Mouse (Mus musculus) neural tube, embryonic 11.5 days (tissue): ENCODE data around the gene Cd59a. TPM values are rescaled to one million over a fixed set of nuclear protein-coding genes. Genes with fewer than 3 reads are reported as not detected.

Source experiments
- ATAC-seq: fragments of 200-750 bp; cut with Nextera tagmentation; 2 replicates; pipeline ENCODE4 v1.8.0; 2017; ENCODE audit warnings: moderate number of reproducible peaks, mild to moderate bottlenecking, moderate TSS enrichment, moderate library complexity; ENCODE audit not compliant: insufficient read depth, low FRiP score, low TSS enrichment
- DNase-seq: peaks from one replicate; pipeline ENCODE4 v3.0.0-alpha.2; 2015; ENCODE audit warnings: low spot score
- H3K27ac ChIP-seq: fragments of 300-500 bp; sonication (generic); 2 replicates; pipeline ENCODE4 v1.5.1; 2014; ENCODE audit warnings: low read depth, mild to moderate bottlenecking, low read length
- H3K27me3 ChIP-seq: fragments of 300-500 bp; sonication (generic); 2 replicates; pipeline ENCODE4 v1.6.1; 2014; ENCODE audit warnings: mild to moderate bottlenecking, low read length, mixed read lengths; ENCODE audit not compliant: control insufficient read depth, insufficient read depth
- H3K36me3 ChIP-seq: fragments of 300-500 bp; sonication (generic); 2 replicates; pipeline ENCODE4 v1.6.1; 2014; ENCODE audit warnings: mild to moderate bottlenecking, low read length, moderate library complexity, mixed read lengths; ENCODE audit not compliant: control insufficient read depth, insufficient read depth
- H3K4me1 ChIP-seq: fragments of 300-500 bp; sonication (generic); 2 replicates; pipeline ENCODE4 v1.6.1; 2014; ENCODE audit warnings: low read length, mixed read lengths; ENCODE audit not compliant: control insufficient read depth, insufficient read depth
- H3K4me2 ChIP-seq: fragments of 300-500 bp; sonication (generic); 2 replicates; pipeline ENCODE4 v1.6.1; 2014; ENCODE audit warnings: low read depth, mild to moderate bottlenecking, moderate library complexity
- H3K4me3 ChIP-seq: fragments of 300-500 bp; sonication (generic); 2 replicates; pipeline ENCODE4 v1.5.1; 2014; ENCODE audit warnings: low read depth, low read length
- H3K9ac ChIP-seq: fragments of 300-500 bp; sonication (generic); 2 replicates; pipeline ENCODE4 v1.6.1; 2014; ENCODE audit warnings: mild to moderate bottlenecking, low read length
- H3K9me3 ChIP-seq: fragments of 300-500 bp; sonication (generic); 2 replicates; pipeline ENCODE4 v1.6.1; 2016; ENCODE audit warnings: low read length; ENCODE audit not compliant: control insufficient read depth
- WGBS: fragments of 180-500 bp; shearing (Covaris S2); extraction: QIAGEN DNeasy Blood & Tissue Kit; methylation state at CpG from one replicate; pipeline ENCODE4 v1.1.7; 2014; 5-methylcytosine and 5-hydroxymethylcytosine counted together
- polyA plus RNA-seq: library from polyadenylated mRNA; unstranded; fragments of >200 nt; fragmentation: Nextera tagmentation; extraction: Ambion mirVana; gene quantifications from 2 replicates; pipeline ENCODE4 v1.2.1, GENCODE M21; 2014

The Cd59a gene
- polyA plus RNA-seq, 1 experiment from 2014 or later: 32.5 TPM

DNA sequence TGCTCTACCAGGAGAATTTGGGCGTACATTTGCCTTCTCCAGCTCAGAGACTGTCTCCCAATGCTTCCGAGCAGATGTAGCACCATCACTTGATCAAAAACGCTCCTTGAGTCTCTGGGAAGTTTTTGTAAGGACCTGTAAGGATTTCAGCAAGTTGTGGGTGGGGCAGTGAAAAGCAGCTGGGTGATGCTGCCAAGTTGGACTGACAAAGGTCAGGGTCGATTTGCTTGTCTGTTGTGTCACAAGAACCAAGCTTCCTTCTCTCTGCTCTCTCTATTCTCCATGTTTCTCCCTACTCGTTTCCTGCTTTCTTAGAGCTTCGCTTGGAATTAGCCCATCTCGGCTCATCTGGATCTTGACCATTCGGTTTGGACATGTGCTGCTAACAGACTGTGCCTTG lies 46.5 kb downstream of the Cd59a start:
- ATAC-seq: no peak
- Histone ChIP-seq H3K9ac (no peak overlapping the region), H3K4me3 (no peak overlapping the region), H3K27ac (no peak overlapping the region), H3K27me3 (no peaks in the 10 kb centered on the region), H3K4me2 (no peak overlapping the region), H3K36me3 (no peaks in the 10 kb centered on the region), H3K9me3 (no peaks in the 10 kb centered on the region), H3K4me1 (no peaks in the 10 kb centered on the region)
- 94% methylated on average over 8 of the region's 8 CpGs for WGBS
- no peak for DNase-seq

DNA sequence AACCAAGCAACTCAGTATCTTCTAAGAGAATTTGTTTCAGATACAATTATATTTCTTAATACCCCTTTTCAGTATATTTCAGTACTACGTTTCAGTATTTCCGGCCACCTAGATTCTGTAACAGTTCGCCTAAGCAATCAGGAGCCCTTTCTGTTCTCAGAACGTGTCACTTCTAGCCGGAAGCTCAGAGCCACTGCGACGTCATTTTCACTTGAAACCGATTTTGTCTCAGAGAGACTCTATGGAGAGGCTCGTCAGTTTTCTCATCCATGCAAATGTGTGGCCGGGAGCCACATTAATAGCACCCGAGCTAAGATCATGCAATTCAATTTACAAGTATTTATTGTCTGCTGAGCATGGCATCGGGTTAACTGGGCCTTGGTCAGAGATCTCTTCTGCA lies 48.4 kb downstream of the Cd59a start:
- Histone ChIP-seq H3K4me1 (no peaks in the 10 kb centered on the region), H3K9ac (no peak overlapping the region), H3K36me3 (no peaks in the 10 kb centered on the region), H3K27ac (no peak overlapping the region), H3K27me3 (no peaks in the 10 kb centered on the region), H3K4me3 (no peak overlapping the region), H3K9me3 (no peaks in the 10 kb centered on the region), H3K4me2 (no peak overlapping the region)
- WGBS: 94% methylated on average over 12 of the region's 12 CpGs
- DNase-seq (no peak), ATAC-seq (no peak)

DNA sequence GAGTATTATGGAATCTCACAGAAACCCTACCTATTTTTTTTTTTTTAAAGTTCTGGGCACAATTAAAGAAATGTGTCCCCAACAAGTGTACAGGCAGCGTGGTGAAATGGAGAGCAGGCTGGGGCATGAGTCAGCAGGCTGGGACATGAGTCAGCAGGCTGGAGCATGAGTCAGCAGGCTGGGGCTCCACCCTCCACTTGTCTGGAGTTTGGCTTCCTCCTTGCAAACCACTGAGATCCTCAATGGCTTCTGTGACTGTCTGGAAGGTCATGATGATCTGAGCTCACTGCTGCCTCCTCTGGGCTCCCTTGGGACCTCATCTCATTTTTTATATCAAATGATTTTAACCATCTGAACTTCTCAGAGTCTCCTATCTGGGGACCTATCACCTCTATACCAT lies 50.4 kb downstream of the Cd59a start:
- no peaks in the 10 kb centered on the region for H3K27me3 ChIP-seq
- no peak for ATAC-seq
- no peak overlapping the region for H3K9ac ChIP-seq
- H3K9me3 ChIP-seq: no peaks in the 10 kb centered on the region
- no peaks in the 10 kb centered on the region for H3K4me1 ChIP-seq
- no peak overlapping the region for H3K4me3 ChIP-seq
- no peaks in the 10 kb centered on the region for H3K36me3 ChIP-seq
- H3K4me2 ChIP-seq: no peak overlapping the region
- DNase-seq: no peak
- H3K27ac ChIP-seq: no peak overlapping the region
- WGBS: 68% methylated on average over 1 of the region's 1 CpGs

DNA sequence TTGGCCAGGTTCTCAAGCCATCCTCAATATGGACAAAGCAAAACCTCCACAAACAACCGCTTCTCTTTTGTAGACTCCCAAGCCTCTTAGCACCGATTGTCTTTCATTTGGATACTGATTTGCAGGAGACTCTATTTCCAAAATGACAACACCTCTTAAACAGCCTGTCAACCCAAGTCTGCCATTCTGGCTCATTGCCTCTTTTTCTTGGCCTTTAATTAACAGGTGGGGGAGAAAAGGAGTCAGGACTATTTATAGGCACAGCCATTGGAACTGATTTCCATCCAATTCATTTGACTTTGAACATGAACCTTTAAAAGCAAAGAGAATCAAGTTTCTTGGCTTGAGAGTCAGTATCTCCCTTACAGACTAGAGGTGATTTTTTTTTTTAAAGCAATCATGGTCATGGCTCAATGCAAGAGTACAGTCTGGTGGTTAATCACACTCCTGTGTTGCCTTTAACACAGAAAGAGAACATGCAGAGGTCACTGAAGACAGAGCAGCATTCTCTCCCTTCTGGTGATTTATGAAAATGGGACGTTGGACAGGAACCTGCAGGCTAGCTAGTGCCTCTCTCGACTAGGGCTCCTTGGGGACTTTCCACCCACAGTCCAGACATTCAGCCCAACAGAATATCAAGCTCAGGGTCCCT lies 52.4 kb downstream of the Cd59a start:
- no peaks in the 10 kb centered on the region for H3K27me3 ChIP-seq
- H3K4me2 ChIP-seq: no peak overlapping the region
- no peak overlapping the region for H3K4me3 ChIP-seq
- no peaks in the 10 kb centered on the region for H3K9me3 ChIP-seq
- no peaks in the 10 kb centered on the region for H3K4me1 ChIP-seq
- no peak overlapping the region for H3K27ac ChIP-seq
- ATAC-seq (no peak), DNase-seq (no peak)
- H3K36me3 ChIP-seq: no peaks in the 10 kb centered on the region
- 58% methylated on average over 4 of the region's 4 CpGs for WGBS
- H3K9ac ChIP-seq: no peak overlapping the region

DNA sequence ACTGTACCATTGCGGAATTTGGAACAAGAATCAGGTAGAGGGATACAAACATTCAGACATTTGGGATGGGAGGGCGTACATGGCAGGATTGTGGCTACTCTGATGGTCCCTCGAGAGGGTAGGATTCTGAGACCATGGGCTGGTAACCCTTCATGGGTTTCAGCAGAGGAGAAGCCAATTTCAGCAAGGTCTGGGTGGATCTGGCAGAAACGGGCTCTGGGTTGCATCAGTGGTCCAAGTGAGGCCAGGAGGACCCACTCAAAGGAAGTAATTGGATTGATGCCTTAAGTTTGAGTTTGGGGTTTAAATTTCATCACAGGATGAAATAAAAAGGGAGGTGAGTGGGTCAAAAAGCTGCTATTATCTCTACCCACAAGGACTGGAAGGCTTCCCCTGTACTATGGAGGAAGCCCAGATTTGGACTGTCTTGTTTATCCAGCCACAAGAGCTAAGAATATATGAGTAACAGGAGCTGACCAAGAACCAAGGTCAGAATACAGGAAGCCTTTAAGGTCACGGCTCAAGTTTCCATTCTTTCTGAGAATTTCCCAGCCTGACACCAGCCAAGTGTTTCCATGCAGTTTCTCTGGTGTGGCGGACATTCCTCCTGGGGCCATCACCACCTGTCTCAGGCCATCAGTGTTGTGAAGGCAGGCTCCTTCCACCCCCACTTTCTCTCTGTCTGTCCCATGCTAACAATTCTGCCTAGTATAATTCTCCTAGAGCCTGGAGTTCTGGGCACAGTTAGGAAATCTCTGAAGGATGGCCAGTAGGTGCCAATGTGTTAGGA lies 55.2 kb downstream of the Cd59a start:
- Histone ChIP-seq H3K27me3 (no peaks in the 10 kb centered on the region), H3K4me3 (no peak overlapping the region), H3K36me3 (no peaks in the 10 kb centered on the region), H3K9me3 (no peaks in the 10 kb centered on the region), H3K4me1 (no peaks in the 10 kb centered on the region), H3K4me2 (no peak overlapping the region), H3K27ac (no peak overlapping the region), H3K9ac (no peak overlapping the region)
- ATAC-seq (no peak), DNase-seq (no peak)
- WGBS: 81% methylated on average over 6 of the region's 6 CpGs

DNA sequence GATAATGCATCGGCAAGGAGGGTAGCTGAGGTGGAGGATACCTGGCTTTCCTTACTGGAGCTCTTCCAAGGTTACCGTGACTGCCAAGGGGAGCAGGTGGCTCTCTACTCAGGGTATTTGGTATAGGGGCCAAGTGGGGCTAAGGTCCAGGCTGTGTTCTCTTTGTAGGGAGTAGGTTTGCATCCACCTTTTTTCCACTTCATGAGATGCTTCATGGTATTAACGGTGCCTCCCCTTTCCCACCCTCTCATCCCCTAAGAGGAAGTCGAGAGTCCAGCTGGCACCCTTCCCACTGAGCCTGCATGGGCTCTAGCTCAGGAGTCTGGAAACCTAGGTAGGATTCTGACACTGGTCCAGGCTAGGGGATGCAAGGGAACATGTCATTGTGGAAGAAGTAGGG lies 57.7 kb downstream of the Cd59a start:
- no peaks in the 10 kb centered on the region for H3K4me1 ChIP-seq
- H3K9ac ChIP-seq: no peak overlapping the region
- WGBS: 87% methylated on average over 4 of the region's 4 CpGs
- no peaks in the 10 kb centered on the region for H3K9me3 ChIP-seq
- no peak overlapping the region for H3K27ac ChIP-seq
- no peak overlapping the region for H3K4me2 ChIP-seq
- ATAC-seq (no peak), DNase-seq (no peak)
- H3K4me3 ChIP-seq: no peak overlapping the region
- no peaks in the 10 kb centered on the region for H3K27me3 ChIP-seq
- H3K36me3 ChIP-seq: no peaks in the 10 kb centered on the region

DNA sequence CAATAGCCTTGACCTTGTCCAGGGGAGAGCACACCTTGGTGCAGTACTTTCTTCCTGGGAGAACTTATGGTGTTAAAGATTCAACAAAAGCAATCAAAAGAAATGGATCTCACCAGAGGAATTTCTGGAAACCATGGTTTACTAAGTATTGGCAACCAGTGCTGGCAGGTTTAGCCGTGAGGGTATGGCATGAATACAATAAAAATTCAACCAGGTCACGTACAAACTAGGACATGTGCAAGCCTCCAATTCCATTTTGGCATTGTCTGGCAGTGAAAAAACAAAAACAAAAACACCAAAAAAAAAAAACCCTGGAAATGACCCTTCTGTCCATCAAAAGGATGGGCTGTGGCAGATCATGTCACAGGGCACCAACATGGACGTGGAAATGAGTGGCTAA lies 58.3 kb downstream of the Cd59a start:
- ATAC-seq: no peak
- Histone ChIP-seq H3K27me3 (no peaks in the 10 kb centered on the region), H3K36me3 (no peaks in the 10 kb centered on the region), H3K4me2 (no peak overlapping the region), H3K9ac (no peak overlapping the region), H3K4me3 (no peak overlapping the region), H3K4me1 (no peaks in the 10 kb centered on the region), H3K9me3 (no peaks in the 10 kb centered on the region), H3K27ac (no peak overlapping the region)
- DNase-seq: no peak
- WGBS: 86% methylated on average over 3 of the region's 3 CpGs

DNA sequence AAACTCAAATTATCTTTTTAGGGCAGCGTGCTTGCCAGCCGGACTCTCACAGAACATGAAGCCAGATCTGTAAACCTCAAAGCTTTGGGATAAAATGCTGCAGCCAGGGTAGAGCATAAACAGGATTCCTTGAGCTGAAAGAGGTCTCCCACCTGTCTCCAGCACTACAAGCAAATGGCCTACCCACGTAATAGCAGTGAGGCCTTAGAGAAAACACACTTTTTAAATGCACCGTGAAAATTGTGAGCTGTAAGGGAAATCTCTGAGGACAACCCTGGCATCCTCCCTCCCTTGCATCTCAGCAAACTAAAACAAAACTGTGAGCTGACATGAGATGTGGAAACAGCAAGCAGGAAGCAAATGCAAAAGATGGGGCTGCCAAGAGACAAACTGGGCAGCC lies 62.2 kb downstream of the Cd59a start:
- no peak for DNase-seq
- no peaks in the 10 kb centered on the region for H3K9me3 ChIP-seq
- H3K27ac ChIP-seq: no peak overlapping the region
- H3K27me3 ChIP-seq: no peaks in the 10 kb centered on the region
- ATAC-seq: no peak
- no peak overlapping the region for H3K4me3 ChIP-seq
- WGBS: 78% methylated on average over 4 of the region's 4 CpGs
- H3K36me3 ChIP-seq: no peaks in the 10 kb centered on the region
- no peak overlapping the region for H3K4me2 ChIP-seq
- H3K9ac ChIP-seq: no peak overlapping the region
- no peaks in the 10 kb centered on the region for H3K4me1 ChIP-seq

DNA sequence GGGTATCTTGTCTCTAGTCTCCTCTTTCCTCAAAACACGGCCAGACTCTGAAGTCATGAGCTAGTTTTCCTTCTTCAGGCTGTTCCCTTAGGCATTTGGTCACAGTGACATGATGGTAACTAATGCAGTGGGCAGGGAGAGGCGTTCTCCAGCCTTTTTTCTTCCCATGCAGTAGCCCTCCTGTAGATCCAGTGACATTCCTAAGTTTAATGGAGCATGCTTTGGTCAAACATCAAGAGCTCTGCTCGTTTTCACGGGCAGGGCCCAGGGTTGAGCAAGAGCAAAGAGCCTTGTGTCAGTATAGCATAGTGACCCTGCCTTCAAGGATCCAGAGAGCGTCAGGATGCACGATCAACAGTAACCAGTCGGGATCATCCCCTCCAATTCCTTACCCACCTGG lies 67.8 kb downstream of the Cd59a start:
- H3K4me1 ChIP-seq: no peaks in the 10 kb centered on the region
- WGBS: 79% methylated on average over 7 of the region's 7 CpGs
- no peaks in the 10 kb centered on the region for H3K27me3 ChIP-seq
- no peak overlapping the region for H3K27ac ChIP-seq
- DNase-seq: no peak
- H3K9me3 ChIP-seq: no peaks in the 10 kb centered on the region
- H3K4me2 ChIP-seq: no peak overlapping the region
- no peak overlapping the region for H3K4me3 ChIP-seq
- no peak for ATAC-seq
- H3K9ac ChIP-seq: no peak overlapping the region
- no peaks in the 10 kb centered on the region for H3K36me3 ChIP-seq
